Mouse (Mus musculus) testis, postnatal 14 days (tissue): ENCODE data around the gene Mroh8.

Experiments
- DNase-seq: peaks from one replicate; pipeline ENCODE4 v3.0.0; 2021; ENCODE audit warnings: low spot score

The Mroh8 gene

GRCm38 (mm10) chr2:157279416-157279800 lies at the start of gene Mroh8:
Mroh8 (minus strand) TSS chr2:157279549.
- DNase-seq = no peak

GRCm38 (mm10) chr2:157328570-157328969 lies 49.2 kb upstream of the Mroh8 start:
- peak; percentile 63 for DNase-seq

- no peak for DNase-seq
These were observed 48.8 kb upstream of the Mroh8 start for GRCm38 (mm10) chr2:157328106-157328505.

- no peak for DNase-seq
These were observed 45.9 kb upstream of the Mroh8 start for GRCm38 (mm10) chr2:157325238-157325637.

GRCm38 (mm10) chr2:157322029-157322766 lies 42.8 kb upstream of the Mroh8 start:
- no peak for DNase-seq

GRCm38 (mm10) chr2:157320886-157321285 lies 41.5 kb upstream of the Mroh8 start:
- no peak for DNase-seq

- DNase-seq = no peak
These were observed 40.8 kb upstream of the Mroh8 start for GRCm38 (mm10) chr2:157320135-157320534.

- no peak for DNase-seq
These were observed 37.9 kb upstream of the Mroh8 start for GRCm38 (mm10) chr2:157317220-157317619.

- DNase-seq = no peak
These were observed 37.1 kb upstream of the Mroh8 start for GRCm38 (mm10) chr2:157316358-157316933.

- DNase-seq = no peak
These were observed 36.1 kb upstream of the Mroh8 start for GRCm38 (mm10) chr2:157315486-157315885.

- no peak for DNase-seq
These were observed 35.0 kb upstream of the Mroh8 start for GRCm38 (mm10) chr2:157314310-157314709.

- no peak for DNase-seq
These were observed 34.4 kb upstream of the Mroh8 start for GRCm38 (mm10) chr2:157313718-157314117.

- DNase-seq = no peak
These were observed 31.8 kb upstream of the Mroh8 start for GRCm38 (mm10) chr2:157310963-157311637.

- DNase-seq = no peak
These were observed 30.3 kb upstream of the Mroh8 start for GRCm38 (mm10) chr2:157309611-157310010.

- DNase-seq = no peak
These were observed 29.0 kb upstream of the Mroh8 start for GRCm38 (mm10) chr2:157308273-157308917.

GRCm38 (mm10) chr2:157307715-157308265 lies 28.4 kb upstream of the Mroh8 start:
- DNase-seq = no peak

GRCm38 (mm10) chr2:157306091-157307032 lies 27.0 kb upstream of the Mroh8 start:
- DNase-seq = no peak

GRCm38 (mm10) chr2:157303096-157303495 lies 23.7 kb upstream of the Mroh8 start:
- DNase-seq = no peak

GRCm38 (mm10) chr2:157300051-157300450 lies 20.7 kb upstream of the Mroh8 start:
- DNase-seq = no peak

- DNase-seq = no peak
These were observed 16.8 kb upstream of the Mroh8 start for GRCm38 (mm10) chr2:157296105-157296689.

GRCm38 (mm10) chr2:157292093-157292492 lies 12.7 kb upstream of the Mroh8 start:
- DNase-seq = no peak
